Mouse (Mus musculus): ENCODE measurements around the gene Rnf212b. TPM values are rescaled to one million over a fixed set of nuclear protein-coding genes. Genes with fewer than 3 reads are reported as not detected.

The Rnf212b gene
- polyA plus RNA-seq, 1 experiment from 2014 or later, result not detected

- H3K4me2 ChIP-seq (replicated peaks; ENCODE audit: low read depth, low read length), result no peak within 1 kb of the TSS
- no peak within 1 kb of the TSS for H3K27ac ChIP-seq (ENCODE audit: low read depth, low read length)
- DNase-seq (ENCODE audit: low spot score), result no peak
- ATAC-seq (ENCODE audit: low FRiP score), result no peak
- H3K9me3 ChIP-seq (ENCODE audit: control insufficient read depth, low read length), result no peaks in the 10 kb centered on the region
- no peak within 1 kb of the TSS for H3K9ac ChIP-seq (ENCODE audit: low read depth, low read length)
- no peaks in the 10 kb centered on the region; the same call in 1 of the 2 replicates for H3K4me1 ChIP-seq (replicated peaks; ENCODE audit: control insufficient read depth, insufficient read depth, low read length)
- no peak within 1 kb of the TSS for H3K4me3 ChIP-seq (ENCODE audit: low read depth, low read length)
- H3K27me3 ChIP-seq (ENCODE audit: control insufficient read depth, insufficient read depth, low read length), result no peaks in the 10 kb centered on the region
- WGBS, result 89% methylated on average over 5 of the region's 5 CpGs
- no peaks in the 10 kb centered on the region for H3K36me3 ChIP-seq (ENCODE audit: control insufficient read depth, insufficient read depth, low read length)
These were observed 56.9 kb downstream of the Rnf212b start, which contains the start of gene Homez for GRCm38 (mm10) chr14:54870861-54871260. Gene Homez, minus strand, starts transcription at chr14:54870961.

- Histone ChIP-seq H3K4me2 (replicated peaks; ENCODE audit: low read depth, low read length) (no peak overlapping the region), H3K9ac (ENCODE audit: low read depth, low read length) (no peak overlapping the region), H3K36me3 (ENCODE audit: control insufficient read depth, insufficient read depth, low read length) (no peaks in the 10 kb centered on the region), H3K4me1 (replicated peaks; ENCODE audit: control insufficient read depth, insufficient read depth, low read length) (no peaks in the 10 kb centered on the region; the same call in 1 of the 2 replicates), H3K4me3 (ENCODE audit: low read depth, low read length) (no peak overlapping the region), H3K9me3 (ENCODE audit: control insufficient read depth, low read length) (no peaks in the 10 kb centered on the region), H3K27ac (ENCODE audit: low read depth, low read length) (no peak overlapping the region), H3K27me3 (ENCODE audit: control insufficient read depth, insufficient read depth, low read length) (no peaks in the 10 kb centered on the region)
- WGBS, result 82% methylated on average over 3 of the region's 3 CpGs
- DNase-seq (ENCODE audit: low spot score), result no peak
- no peak for ATAC-seq (ENCODE audit: low FRiP score)
These were observed 60.2 kb downstream of the Rnf212b start for GRCm38 (mm10) chr14:54874165-54874564.

GRCm38 (mm10) chr14:54875844-54876538, 62.0 kb downstream of the Rnf212b start:
- WGBS, result 2% methylated on average over 36 of the region's 36 CpGs
- no peaks in the 10 kb centered on the region for H3K36me3 ChIP-seq (ENCODE audit: control insufficient read depth, insufficient read depth, low read length)
- H3K9me3 ChIP-seq (ENCODE audit: control insufficient read depth, low read length), result no peaks in the 10 kb centered on the region
- no peaks in the 10 kb centered on the region for H3K27me3 ChIP-seq (ENCODE audit: control insufficient read depth, insufficient read depth, low read length)
- ATAC-seq (ENCODE audit: low FRiP score), result peak; percentile 63
- peak overlapping the region; percentile 84 for H3K9ac ChIP-seq (ENCODE audit: low read depth, low read length)
- peak overlapping the region; percentile 74 for H3K27ac ChIP-seq (ENCODE audit: low read depth, low read length)
- H3K4me2 ChIP-seq (replicated peaks; ENCODE audit: low read depth, low read length), result peak overlapping the region; percentile 99
- no peak for DNase-seq (ENCODE audit: low spot score)
- no peaks in the 10 kb centered on the region; the same call in 1 of the 2 replicates for H3K4me1 ChIP-seq (replicated peaks; ENCODE audit: control insufficient read depth, insufficient read depth, low read length)
- H3K4me3 ChIP-seq (ENCODE audit: low read depth, low read length), result peak overlapping the region; percentile 67

- WGBS, result under 1% methylated on average over 67 of the region's 72 CpGs
- DNase-seq (ENCODE audit: low spot score), result peak; percentile 96
- H3K4me2 ChIP-seq (replicated peaks; ENCODE audit: low read depth, low read length), result peak overlapping the region; percentile 99
- H3K36me3 ChIP-seq (ENCODE audit: control insufficient read depth, insufficient read depth, low read length), result no peaks in the 10 kb centered on the region
- peak overlapping the region; percentile 67 for H3K4me3 ChIP-seq (ENCODE audit: low read depth, low read length)
- H3K27me3 ChIP-seq (ENCODE audit: control insufficient read depth, insufficient read depth, low read length), result no peaks in the 10 kb centered on the region
- H3K9ac ChIP-seq (ENCODE audit: low read depth, low read length), result peak overlapping the region; percentile 84
- ATAC-seq (ENCODE audit: low FRiP score), result peak; percentile 92
- no peaks in the 10 kb centered on the region; the same call in 1 of the 2 replicates for H3K4me1 ChIP-seq (replicated peaks; ENCODE audit: control insufficient read depth, insufficient read depth, low read length)
- H3K27ac ChIP-seq (ENCODE audit: low read depth, low read length), result peak overlapping the region; percentile 74
- no peaks in the 10 kb centered on the region for H3K9me3 ChIP-seq (ENCODE audit: control insufficient read depth, low read length)
These were observed 62.7 kb downstream of the Rnf212b start for GRCm38 (mm10) chr14:54876539-54877047.

- peak within 1 kb of the TSS; percentile 74 for H3K27ac ChIP-seq (ENCODE audit: low read depth, low read length)
- WGBS, result under 1% methylated on average over 49 of the region's 61 CpGs
- peak; percentile 77 for ATAC-seq (ENCODE audit: low FRiP score)
These were observed 63.2 kb downstream of the Rnf212b start, which contains the start of gene Ppp1r3e for GRCm38 (mm10) chr14:54877048-54877715. Gene Ppp1r3e, minus strand, starts transcription at chr14:54877550.

GRCm38 (mm10) chr14:54883154-54884021, 69.4 kb downstream of the Rnf212b start, which contains the start of the genes Bcl2l2 and Gm20521:
Gene Bcl2l2, plus strand, starts transcription at chr14:54883377.
Gene Gm20521, plus strand, starts transcription at chr14:54883441.
- H3K27me3 ChIP-seq (ENCODE audit: control insufficient read depth, insufficient read depth, low read length), result no peaks in the 10 kb centered on the region
- under 1% methylated on average over 26 of the region's 27 CpGs for WGBS
- 0 out of 2 replicates have a peak, but pooled peaks cover 4% of the 10 kb centered on the region for H3K4me1 ChIP-seq (replicated peaks; ENCODE audit: control insufficient read depth, insufficient read depth, low read length)
- peak within 1 kb of the TSS; percentile 59 for H3K4me2 ChIP-seq (replicated peaks; ENCODE audit: low read depth, low read length)
- peak within 1 kb of the TSS; percentile 89 for H3K27ac ChIP-seq (ENCODE audit: low read depth, low read length)
- DNase-seq (ENCODE audit: low spot score), result peak; percentile 91
- H3K36me3 ChIP-seq (ENCODE audit: control insufficient read depth, insufficient read depth, low read length), result no peaks in the 10 kb centered on the region
- peak within 1 kb of the TSS; percentile 74 for H3K9ac ChIP-seq (ENCODE audit: low read depth, low read length)
- H3K9me3 ChIP-seq (ENCODE audit: control insufficient read depth, low read length), result no peaks in the 10 kb centered on the region
- peak; percentile 91 for ATAC-seq (ENCODE audit: low FRiP score)
- H3K4me3 ChIP-seq (ENCODE audit: low read depth, low read length), result peak within 1 kb of the TSS; percentile 58

More at GRCm38 (mm10) chr14:54877048-54877715, 63.2 kb downstream of the Rnf212b start, which contains the start of gene Ppp1r3e:
- Histone ChIP-seq H3K4me3 (ENCODE audit: low read depth, low read length) (peak within 1 kb of the TSS; percentile 67), H3K9me3 (ENCODE audit: control insufficient read depth, low read length) (no peaks in the 10 kb centered on the region), H3K4me1 (replicated peaks; ENCODE audit: control insufficient read depth, insufficient read depth, low read length) (no peaks in the 10 kb centered on the region; the same call in 1 of the 2 replicates), H3K9ac (ENCODE audit: low read depth, low read length) (peak within 1 kb of the TSS; percentile 84), H3K36me3 (ENCODE audit: control insufficient read depth, insufficient read depth, low read length) (no peaks in the 10 kb centered on the region), H3K27me3 (ENCODE audit: control insufficient read depth, insufficient read depth, low read length) (no peaks in the 10 kb centered on the region), H3K4me2 (replicated peaks; ENCODE audit: low read depth, low read length) (peak within 1 kb of the TSS; percentile 99)
- DNase-seq (ENCODE audit: low spot score), result peak; percentile 73

GRCm38 (mm10) chr14:54884022-54884712, 70.2 kb downstream of the Rnf212b start:
- Histone ChIP-seq H3K4me2 (replicated peaks; ENCODE audit: low read depth, low read length) (peak overlapping the region; percentile 59), H3K4me1 (replicated peaks; ENCODE audit: control insufficient read depth, insufficient read depth, low read length) (0 out of 2 replicates have a peak, but pooled peaks cover 4% of the 10 kb centered on the region), H3K9me3 (ENCODE audit: control insufficient read depth, low read length) (no peaks in the 10 kb centered on the region), H3K27ac (ENCODE audit: low read depth, low read length) (peak overlapping the region; percentile 89), H3K9ac (ENCODE audit: low read depth, low read length) (peak overlapping the region; percentile 74), H3K36me3 (ENCODE audit: control insufficient read depth, insufficient read depth, low read length) (no peaks in the 10 kb centered on the region), H3K4me3 (ENCODE audit: low read depth, low read length) (peak overlapping the region; percentile 58), H3K27me3 (ENCODE audit: control insufficient read depth, insufficient read depth, low read length) (no peaks in the 10 kb centered on the region)
- DNase-seq (ENCODE audit: low spot score) (no peak), ATAC-seq (ENCODE audit: low FRiP score) (peak; percentile 23)
- WGBS, result 27% methylated on average over 21 of the region's 21 CpGs

All from hindbrain, embryonic 11.5 days (tissue).